Mouse (Mus musculus) lung, embryonic 14.5 days (tissue): ENCODE results near the gene Cyp4a14. TPM values are rescaled to one million over a fixed set of nuclear protein-coding genes. Genes with fewer than 3 reads are reported as not detected.
"Not testable (repeated sequence)": the region's sequence is repeated elsewhere in the genome, so short reads cannot be mapped to it uniquely, and the experiment has no call there.

Experiments
- ATAC-seq: fragments of 200-750 bp; cut with Nextera tagmentation; 2 replicates; pipeline ENCODE4 v1.8.0; 2017; ENCODE audit warnings: mild to moderate bottlenecking, moderate TSS enrichment, moderate library complexity; ENCODE audit not compliant: insufficient read depth
- DNase-seq: peaks from one replicate; pipeline ENCODE4 v3.0.0-alpha.2; 2015
- H3K27ac ChIP-seq: fragments of 300-500 bp; sonication (generic); 2 replicates; pipeline ENCODE4 v1.5.1; 2014; ENCODE audit warnings: low read depth, mild to moderate bottlenecking, moderate library complexity
- H3K27me3 ChIP-seq: fragments of 300-500 bp; sonication (generic); 2 replicates; pipeline ENCODE4 v1.6.1; 2014; ENCODE audit warnings: low read length, control low read depth; ENCODE audit not compliant: insufficient read depth
- H3K36me3 ChIP-seq: fragments of 300-500 bp; sonication (generic); 2 replicates; pipeline ENCODE4 v1.6.1; 2014; ENCODE audit warnings: control low read depth; ENCODE audit not compliant: insufficient read depth
- H3K4me1 ChIP-seq: fragments of 300-500 bp; sonication (generic); 2 replicates; pipeline ENCODE4 v1.6.1; 2014; ENCODE audit warnings: antibody characterized with exemption, control low read depth; ENCODE audit not compliant: insufficient read depth
- H3K4me2 ChIP-seq: fragments of 300-500 bp; sonication (generic); 2 replicates; pipeline ENCODE4 v1.6.1; 2014; ENCODE audit warnings: mild to moderate bottlenecking
- H3K4me3 ChIP-seq: fragments of 300-500 bp; sonication (generic); 2 replicates; pipeline ENCODE4 v1.5.1; 2014; ENCODE audit warnings: low read depth, low read length
- H3K9ac ChIP-seq: fragments of 300-500 bp; sonication (generic); 2 replicates; pipeline ENCODE4 v1.6.1; 2014
- H3K9me3 ChIP-seq: fragments of 300-500 bp; sonication (generic); 2 replicates; pipeline ENCODE4 v1.6.1; 2016; ENCODE audit warnings: low read depth, low read length, control low read depth
- CTCF ChIP-seq: IDR thresholded peaks from 2 replicates; pipeline ENCODE4 v1.5.1; 2016; ENCODE audit warnings: antibody characterized with exemption, low read depth
- WGBS: fragments of 180-500 bp; shearing (Covaris S2); extraction: QIAGEN DNeasy Blood & Tissue Kit; methylation state at CpG from one replicate; pipeline ENCODE4 v1.1.7; 2014; 5-methylcytosine and 5-hydroxymethylcytosine counted together
- polyA plus RNA-seq: library from polyadenylated mRNA; unstranded; fragments of >200 nt; fragmentation: Nextera tagmentation; extraction: Ambion mirVana; gene quantifications from 2 replicates; pipeline ENCODE4 v1.2.1, GENCODE M21; 2014

Cyp4a14 gene
- polyA plus RNA-seq: not detected in 2 replicates

DNA sequence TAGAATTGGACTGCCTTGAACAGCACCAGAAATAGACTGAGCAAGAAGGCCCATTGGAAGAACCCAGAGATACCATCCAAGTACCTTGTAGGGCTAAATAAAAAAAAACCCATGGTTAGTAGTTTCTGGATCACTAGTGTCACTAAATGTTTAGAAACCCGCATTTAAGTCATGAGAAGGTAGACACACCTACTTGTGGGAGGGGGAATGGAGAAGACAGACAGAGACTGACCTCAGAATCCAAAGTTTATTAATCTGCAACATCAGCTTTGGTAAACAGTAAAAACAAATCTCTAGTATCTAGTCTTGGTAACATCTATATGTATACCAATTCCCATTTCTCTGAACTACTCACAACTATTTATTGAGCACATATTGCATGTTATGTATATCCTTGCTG lies at the start of gene Cyp4a14:
Cyp4a14 (minus strand) TSS at position 142 of the 400 bp plus-strand sequence.
- Histone ChIP-seq H3K9me3 (no peaks in the 10 kb centered on the region), H3K4me3 (no peak within 1 kb of the TSS), H3K27me3 (no peaks in the 10 kb centered on the region), H3K4me1 (no peaks in the 10 kb centered on the region), H3K4me2 (no peak within 1 kb of the TSS), H3K27ac (no peak within 1 kb of the TSS), H3K36me3 (no peaks in the 10 kb centered on the region), H3K9ac (no peak within 1 kb of the TSS)
- 75% methylated on average over 1 of the region's 1 CpGs for WGBS
- ATAC-seq (no peak), DNase-seq (no peak)
- no peak for TF ChIP-seq CTCF

DNA sequence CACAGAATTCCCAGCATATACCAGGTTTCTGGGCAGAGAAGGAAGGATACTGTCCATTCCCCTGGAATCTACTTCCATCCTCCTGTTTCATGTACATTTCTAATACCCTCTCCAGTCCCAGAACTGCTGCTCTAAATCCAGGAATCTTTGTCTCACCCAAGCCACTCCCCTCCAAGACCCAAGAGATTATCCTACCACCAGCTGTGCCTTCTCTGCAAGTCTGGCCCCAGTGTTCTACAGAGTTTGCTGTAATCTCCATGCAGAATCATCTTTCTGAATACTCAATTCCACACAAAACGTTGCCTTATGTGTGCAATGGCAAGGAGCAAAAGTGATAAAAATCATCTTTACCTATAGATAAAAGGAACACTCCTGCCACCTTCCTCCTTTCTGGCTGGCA lies 49.2 kb upstream of the Cyp4a14 start:
- 46% methylated on average over 1 of the region's 1 CpGs for WGBS
- no peak for TF ChIP-seq CTCF
- no peak for ATAC-seq

DNA sequence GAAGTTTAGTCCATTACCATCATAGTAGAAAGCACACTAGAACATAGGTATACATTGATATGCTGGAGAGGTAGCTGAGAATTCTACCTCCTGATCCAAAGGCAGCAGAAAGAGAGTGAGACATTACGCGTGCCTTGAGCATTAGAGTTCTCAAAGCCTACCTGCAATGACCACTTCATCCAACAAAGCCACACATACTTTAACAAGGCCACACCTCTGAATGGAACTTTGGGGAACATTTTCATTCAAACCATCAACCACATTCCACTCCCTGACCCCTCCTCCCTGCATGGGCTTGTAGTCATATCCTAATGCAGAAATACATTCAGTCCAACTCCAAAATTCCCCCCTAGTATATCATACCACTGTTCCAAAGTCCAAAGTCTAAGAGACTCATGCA lies 25.8 kb upstream of the Cyp4a14 start:
- no peak overlapping the region for H3K27ac ChIP-seq
- no peak for TF ChIP-seq CTCF
- no peak overlapping the region for H3K4me3 ChIP-seq
- H3K4me2 ChIP-seq: no peak overlapping the region
- H3K9me3 ChIP-seq: no peaks in the 10 kb centered on the region
- no peaks in the 10 kb centered on the region for H3K27me3 ChIP-seq
- no peaks in the 10 kb centered on the region for H3K4me1 ChIP-seq
- DNase-seq (no peak), ATAC-seq (no peak)
- no peaks in the 10 kb centered on the region for H3K36me3 ChIP-seq
- 89% methylated on average over 2 of the region's 2 CpGs for WGBS
- H3K9ac ChIP-seq: no peak overlapping the region

More for the DNA sequence above, 49.2 kb upstream of the Cyp4a14 start:
- Histone ChIP-seq H3K4me1 (no peaks in the 10 kb centered on the region), H3K9me3 (no peaks in the 10 kb centered on the region), H3K4me2 (no peak overlapping the region), H3K27ac (no peak overlapping the region), H3K4me3 (no peak overlapping the region), H3K36me3 (no peaks in the 10 kb centered on the region), H3K9ac (no peak overlapping the region), H3K27me3 (no peaks in the 10 kb centered on the region)
- no peak for DNase-seq

DNA sequence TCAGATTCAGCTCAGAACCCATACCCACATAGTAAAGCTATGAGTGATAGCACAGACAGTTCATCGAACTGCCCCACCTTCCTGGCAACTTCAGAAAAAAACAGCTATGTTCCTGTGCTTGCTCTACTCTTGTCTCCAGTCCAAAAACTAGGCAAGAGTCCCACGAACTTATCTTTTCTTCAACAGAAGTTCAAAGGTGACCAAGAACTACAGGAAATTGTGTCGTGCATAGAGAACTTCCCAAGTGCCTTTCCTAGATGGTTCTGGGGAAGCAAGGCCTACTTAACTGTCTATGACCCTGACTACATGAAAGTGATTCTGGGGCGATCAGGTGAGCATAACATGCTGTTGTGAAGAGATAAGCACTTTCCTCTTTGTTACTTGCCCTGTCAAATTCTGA lies 23.5 kb upstream of the Cyp4a14 start:
- Histone ChIP-seq H3K9ac (no peak overlapping the region), H3K4me3 (no peak overlapping the region)
- no peak for DNase-seq

DNA sequence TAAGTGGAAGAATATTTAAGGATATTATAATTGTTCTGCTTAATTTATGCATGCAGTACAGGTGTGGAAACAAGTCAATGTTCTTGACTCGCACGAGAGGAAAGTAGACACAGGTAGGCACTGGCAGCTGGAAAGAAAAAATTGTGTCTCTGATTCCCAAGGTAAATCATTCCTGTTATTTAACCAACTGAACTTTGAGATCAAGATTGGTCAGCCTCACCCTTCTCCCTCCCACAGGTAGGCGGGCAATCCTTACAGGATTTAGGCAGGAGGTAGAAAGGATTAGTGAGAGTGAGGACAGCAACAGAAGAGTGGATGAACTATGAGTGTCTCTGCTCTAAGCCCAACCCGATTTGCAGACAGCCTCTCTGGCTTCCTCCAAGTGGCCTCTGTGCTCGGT lies 22.1 kb upstream of the Cyp4a14 start, which contains the start of gene Cyp4a10:
Cyp4a10 (plus strand) TSS at position 265 of the 400 bp plus-strand sequence.
- not testable (repeated sequence) for H3K36me3 ChIP-seq, DNase-seq, H3K27ac ChIP-seq, H3K4me1 ChIP-seq, H3K9ac ChIP-seq, ATAC-seq, H3K4me3 ChIP-seq, H3K9me3 ChIP-seq, H3K4me2 ChIP-seq, H3K27me3 ChIP-seq
- 88% methylated on average over 5 of the region's 5 CpGs for WGBS

More for the DNA sequence above, 23.5 kb upstream of the Cyp4a14 start:
- ATAC-seq: no peak
- Histone ChIP-seq H3K4me2 (no peak overlapping the region), H3K27ac (no peak overlapping the region), H3K36me3 (no peaks in the 10 kb centered on the region), H3K9me3 (no peaks in the 10 kb centered on the region), H3K27me3 (no peaks in the 10 kb centered on the region), H3K4me1 (no peaks in the 10 kb centered on the region)
- 58% methylated on average over 4 of the region's 4 CpGs for WGBS
- TF ChIP-seq CTCF: no peak

DNA sequence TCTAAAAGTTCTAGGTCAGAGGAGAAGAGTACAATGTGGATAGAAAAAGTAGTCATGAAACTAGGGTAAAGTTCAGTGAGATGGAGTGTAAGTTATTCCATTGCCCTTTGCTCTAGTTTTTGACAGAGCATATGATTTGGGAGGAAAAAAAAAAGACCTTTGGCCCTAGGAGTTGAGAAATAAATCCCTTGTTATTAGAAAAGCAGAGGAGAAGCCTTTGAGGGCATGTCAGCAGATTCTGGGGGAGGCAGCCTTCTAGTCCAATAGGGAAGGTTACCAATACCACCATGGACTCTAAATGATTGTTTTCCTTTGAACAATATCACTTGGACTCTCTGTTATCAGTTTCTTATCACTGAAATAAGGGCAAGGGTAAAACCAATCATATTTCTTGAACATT lies 18.0 kb upstream of the Cyp4a14 start:
- H3K9me3 ChIP-seq, H3K27me3 ChIP-seq, H3K4me1 ChIP-seq, H3K4me3 ChIP-seq, H3K27ac ChIP-seq, H3K36me3 ChIP-seq, DNase-seq, H3K4me2 ChIP-seq, H3K9ac ChIP-seq, ATAC-seq: not testable (repeated sequence)

DNA sequence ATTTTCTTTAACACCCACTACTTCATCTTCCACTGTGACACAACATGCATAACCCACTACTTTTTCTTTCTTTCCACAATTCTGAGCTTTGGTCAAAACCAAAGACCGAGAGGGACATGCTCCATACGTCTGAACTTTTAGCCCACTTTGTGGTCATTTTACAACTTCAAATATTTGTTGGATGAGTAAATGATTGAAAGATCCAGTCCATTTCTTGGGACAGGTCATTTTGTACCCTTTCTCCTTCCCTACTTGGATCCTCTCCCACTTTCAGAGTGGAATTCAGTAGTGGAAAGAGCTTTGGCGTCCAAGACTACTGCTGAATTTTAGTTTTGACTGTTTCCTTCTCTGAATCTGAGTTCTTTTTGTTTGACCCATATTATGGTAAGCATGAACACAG lies 1.5 kb upstream of the Cyp4a14 start:
- Histone ChIP-seq H3K27ac (no peak overlapping the region), H3K4me2 (no peak overlapping the region), H3K27me3 (no peaks in the 10 kb centered on the region), H3K36me3 (no peaks in the 10 kb centered on the region), H3K4me3 (no peak overlapping the region), H3K4me1 (no peaks in the 10 kb centered on the region), H3K9ac (no peak overlapping the region), H3K9me3 (no peaks in the 10 kb centered on the region)
- DNase-seq (no peak), ATAC-seq (no peak)
- WGBS: 67% methylated on average over 3 of the region's 3 CpGs
- TF ChIP-seq CTCF: no peak
